Mouse (Mus musculus): ENCODE data around the gene Unk.

DNA sequence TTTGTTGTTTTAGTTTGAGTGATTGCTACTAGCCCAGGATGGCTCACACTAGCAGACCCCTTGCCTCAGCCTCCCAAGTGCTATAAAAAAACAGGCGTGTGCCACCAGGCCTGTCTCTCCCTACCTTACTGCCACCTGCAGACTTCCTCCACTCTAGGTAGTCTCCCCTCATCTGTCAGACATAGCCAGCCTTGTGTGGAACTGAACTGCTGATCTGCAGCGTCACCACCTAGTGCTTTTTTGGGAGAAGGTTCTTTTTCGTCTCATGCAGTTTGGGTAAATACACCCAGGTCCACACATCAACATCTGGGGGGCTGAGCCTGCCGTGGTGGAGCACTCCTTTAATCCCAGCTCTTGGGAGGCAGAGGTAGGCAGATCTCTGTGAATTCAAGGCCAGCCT, 33.1 kb upstream of the Unk start:
- TF ChIP-seq CTCF (conservative IDR thresholded peaks at IDR 0.05; ENCODE audit: low read length) (0 out of 2 replicates have a peak, but pooled peaks have one; percentile 21), POU5F1 (IDR thresholded peaks at IDR 0.05; ENCODE audit: borderline replicate concordance, low read length) (no peak)

All from E14TG2a.4 (cell line).